11 mouse cellular contexts compared by ENCODE assay signal in genomic region chr16:73863748-73864147, GRCm38 (mm10).
DNase-seq lines count a peak whose midpoint lies in the region; ATAC-seq and TF ChIP-seq lines count a peak whose summit lies in the region.
"Had no signal": no experiment of that assay in that cellular context is flagged by ENCODE, and none has a peak within 500 bp of the region (broad histone marks: within the 10 kb centered on the region; RNA-seq: fewer than 3 reads in every experiment).

No protein-coding gene starts in this region.

- H3K9ac ChIP-seq in forebrain, embryonic 14.5 days (ENCODE audit: low read length), result no peak overlapping the region
- no peak overlapping the region for H3K9ac ChIP-seq in stomach, postnatal 0 days (ENCODE audit: low read length)
- H3K9ac ChIP-seq: embryonic facial prominence, embryonic 12.5 days; heart, embryonic 15.5 days had no signal

- no peak for TF ChIP-seq CTCF in stomach, postnatal 0 days (IDR thresholded peaks at IDR 0.05; ENCODE audit: low read depth)

- H3K36me3 ChIP-seq in forebrain, embryonic 14.5 days (ENCODE audit: control insufficient read depth, insufficient read depth, low read length), result no peaks in the 10 kb centered on the region
- no peaks in the 10 kb centered on the region for H3K36me3 ChIP-seq in stomach, postnatal 0 days (ENCODE audit: control insufficient read depth, insufficient read depth, low read length)
- H3K36me3 ChIP-seq: embryonic facial prominence, embryonic 12.5 days; heart, embryonic 15.5 days had no signal

- peak; percentile 57; the same call in 1 of the 2 replicates for ATAC-seq in forebrain, embryonic 14.5 days
- ATAC-seq in stomach, postnatal 0 days (ENCODE audit: low FRiP score, low TSS enrichment), result no peak
- ATAC-seq in frontal cortex, adult (ENCODE audit: low TSS enrichment), result no peak

- peaks cover 19% of the 10 kb centered on the region for H3K4me1 ChIP-seq in forebrain, embryonic 14.5 days (ENCODE audit: control insufficient read depth, insufficient read depth, low read length)
- no peaks in the 10 kb centered on the region for H3K4me1 ChIP-seq in stomach, postnatal 0 days (replicated peaks; ENCODE audit: control insufficient read depth, insufficient read depth)

- no peaks in the 10 kb centered on the region for H3K9me3 ChIP-seq in forebrain, embryonic 14.5 days (replicated peaks; ENCODE audit: control insufficient read depth, low read length)
- H3K9me3 ChIP-seq in stomach, postnatal 0 days (ENCODE audit: control insufficient read depth, low read length), result no peaks in the 10 kb centered on the region
- H3K9me3 ChIP-seq: embryonic facial prominence, embryonic 12.5 days; heart, embryonic 15.5 days had no signal

- 0 out of 2 replicates have a peak overlapping the region, but pooled peaks have one; percentile 0 for H3K27ac ChIP-seq in forebrain, embryonic 14.5 days (ENCODE audit: low read depth, low read length)
- no peak overlapping the region for H3K27ac ChIP-seq in stomach, postnatal 0 days (replicated peaks)
- H3K27ac ChIP-seq: embryonic facial prominence, embryonic 12.5 days; heart, embryonic 15.5 days had no signal

- no peaks in the 10 kb centered on the region for H3K27me3 ChIP-seq in forebrain, embryonic 14.5 days (replicated peaks; ENCODE audit: control insufficient read depth, insufficient read depth, low read length)
- H3K27me3 ChIP-seq in stomach, postnatal 0 days (ENCODE audit: control insufficient read depth, insufficient read depth, low read length), result no peaks in the 10 kb centered on the region
- H3K27me3 ChIP-seq: embryonic facial prominence, embryonic 12.5 days; heart, embryonic 15.5 days had no signal

- no peak overlapping the region for H3K4me3 ChIP-seq in forebrain, embryonic 14.5 days (ENCODE audit: low read depth, low read length)
- no peak overlapping the region for H3K4me3 ChIP-seq in stomach, postnatal 0 days (ENCODE audit: low read depth, low read length)
- H3K4me3 ChIP-seq: embryonic facial prominence, embryonic 12.5 days; heart, embryonic 15.5 days had no signal

- DNase-seq in adrenal gland, postnatal 14 days, result peak; percentile 8
- no peak for DNase-seq in adrenal gland, adult 2 months
- DNase-seq in kidney, postnatal 36 days, result peak; percentile 13 to 24
- DNase-seq in kidney, adult 8-10 months, result no peak
- peak; percentile 80 for DNase-seq in forebrain, embryonic 14.5 days (ENCODE audit: low spot score)
- peak; percentile 32 to 37 for DNase-seq in lung, postnatal 4 days
- no peak for DNase-seq in stomach, postnatal 0 days (ENCODE audit: low spot score)
- DNase-seq: right cerebral cortex, adult 18-20 months had no signal

- no peak overlapping the region for H3K4me2 ChIP-seq in forebrain, embryonic 14.5 days (ENCODE audit: low read length)
- H3K4me2 ChIP-seq in stomach, postnatal 0 days (replicated peaks; ENCODE audit: low read depth), result no peak overlapping the region
- H3K4me2 ChIP-seq: embryonic facial prominence, embryonic 12.5 days; heart, embryonic 15.5 days had no signal

- WGBS in forebrain, embryonic 14.5 days, result under 1% methylated on average over 3 of the region's 3 CpGs
- WGBS in stomach, postnatal 0 days, result 19% methylated on average over 3 of the region's 3 CpGs

- TF ChIP-seq EP300 in stomach, postnatal 0 days (optimal IDR thresholded peaks at IDR 0.05), result no peak

Comparison
In these comparisons a context has a peak if more than half of its experiments do, and no peak if none do; other contexts are left out.
1. DNase-seq: peak in adrenal gland, postnatal 14 days (single experiment), kidney, postnatal 36 days (2 of 2), forebrain, embryonic 14.5 days (single experiment) and lung, postnatal 4 days (2 of 2); none in adrenal gland, adult 2 months (single experiment), kidney, adult 8-10 months (0 of 2) and stomach, postnatal 0 days (single experiment).